Mouse (Mus musculus): ENCODE data around the gene Cdk8. TPM values are rescaled to one million over a fixed set of nuclear protein-coding genes. Genes with fewer than 3 reads are reported as not detected.

The Cdk8 gene
- polyA plus RNA-seq, 1 experiment: 13.7 TPM

DNA sequence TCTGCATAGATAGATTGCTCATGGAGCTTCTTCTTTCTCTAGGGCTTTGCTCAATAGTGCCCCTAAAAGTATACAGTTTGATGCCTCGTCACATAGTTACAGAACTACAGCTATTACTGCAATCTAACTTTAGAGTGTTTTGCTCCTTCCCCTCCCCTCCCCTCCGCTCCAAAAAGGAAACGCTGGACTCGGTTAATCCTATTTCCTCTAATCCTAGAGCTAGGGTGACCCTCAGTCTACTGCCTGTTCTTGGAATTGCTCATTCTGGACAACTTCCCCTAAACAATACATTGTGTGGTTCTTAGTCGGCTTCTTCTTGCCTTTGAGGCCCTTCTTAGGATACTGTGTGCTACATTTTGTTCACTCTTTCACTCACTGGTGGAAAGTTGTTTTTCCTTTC, 16.7 kb downstream of the Cdk8 start:
- Histone ChIP-seq H3K27me3 (replicated peaks) (no peaks in the 10 kb centered on the region), H3K9me3 (no peaks in the 10 kb centered on the region), H3K4me3 (replicated peaks) (no peak overlapping the region), H3K4me1 (peaks cover 80% of the 10 kb centered on the region), H3K36me3 (replicated peaks; ENCODE audit: low read length) (peaks cover 49% of the 10 kb centered on the region)
- no peak for TF ChIP-seq GATA1 (IDR thresholded peaks at IDR 0.05; ENCODE audit: borderline replicate concordance, low read length)
- no peak for TF ChIP-seq FLI1 (IDR thresholded peaks at IDR 0.05; ENCODE audit: low read length)

DNA sequence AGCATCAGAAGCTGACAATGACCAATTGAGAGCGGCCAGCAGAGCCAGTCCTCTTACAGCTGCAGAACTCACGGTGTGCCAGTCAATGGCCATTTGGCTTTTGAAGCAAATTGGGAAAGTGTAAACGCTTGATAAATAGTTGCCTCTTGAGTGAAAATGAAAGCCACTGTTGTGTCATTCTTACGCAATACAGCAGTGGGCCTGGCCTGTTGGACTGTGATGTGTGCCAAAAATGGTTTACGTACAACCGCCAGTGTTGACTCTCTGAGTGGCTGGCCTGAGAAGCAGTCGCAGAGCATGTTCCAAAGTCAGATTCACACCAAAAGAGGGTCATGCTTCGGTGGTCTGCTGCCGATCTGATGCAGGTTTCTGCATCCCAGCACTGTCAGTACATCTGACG, 17.7 kb downstream of the Cdk8 start:
- Histone ChIP-seq H3K36me3 (replicated peaks; ENCODE audit: low read length) (peaks cover 56% of the 10 kb centered on the region), H3K27me3 (replicated peaks) (no peaks in the 10 kb centered on the region), H3K4me1 (peaks cover 76% of the 10 kb centered on the region), H3K4me3 (replicated peaks) (peak overlapping the region; percentile 54), H3K9me3 (no peaks in the 10 kb centered on the region)
- TF ChIP-seq FLI1 (IDR thresholded peaks at IDR 0.05; ENCODE audit: low read length): no peak

DNA sequence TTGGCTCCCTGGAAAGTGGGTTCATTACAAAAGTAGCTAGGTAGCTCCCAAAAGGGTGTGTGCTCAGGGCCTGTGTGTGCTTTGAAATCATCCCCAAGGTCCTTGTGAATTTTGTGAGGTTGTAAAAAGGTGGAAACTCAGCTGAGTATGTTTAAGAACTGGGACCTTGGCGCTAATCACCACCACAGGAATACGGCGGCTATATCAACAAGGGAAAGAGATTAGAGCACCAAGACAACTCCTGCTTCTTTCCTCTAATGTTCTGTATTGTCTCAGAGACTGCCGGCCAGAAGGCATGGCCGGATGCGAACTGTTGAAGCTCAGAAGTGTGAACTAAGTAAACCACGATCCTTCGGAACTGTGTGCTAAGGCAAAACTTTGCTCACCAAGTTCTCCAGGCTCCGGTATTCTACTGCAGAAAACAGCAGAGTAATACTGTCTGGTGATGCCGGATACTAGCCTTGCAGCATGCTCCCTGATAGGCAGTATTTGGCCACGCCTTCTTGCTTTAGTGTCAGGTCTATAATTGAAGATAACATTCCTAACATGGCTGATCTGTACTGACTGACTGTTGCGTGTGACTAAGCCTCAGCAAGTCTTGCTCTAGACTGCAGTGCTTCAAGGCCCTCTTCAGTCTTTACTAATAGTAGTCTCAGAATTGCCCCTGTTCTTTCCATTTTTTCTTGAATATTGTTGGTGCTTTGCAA, 19.5 kb downstream of the Cdk8 start:
- Histone ChIP-seq H3K36me3 (replicated peaks; ENCODE audit: low read length) (peaks cover 65% of the 10 kb centered on the region), H3K27me3 (replicated peaks) (no peaks in the 10 kb centered on the region), H3K4me3 (replicated peaks) (peak overlapping the region; percentile 8), H3K9me3 (no peaks in the 10 kb centered on the region), H3K4me1 (peaks cover 71% of the 10 kb centered on the region)
- TF ChIP-seq FLI1 (IDR thresholded peaks at IDR 0.05; ENCODE audit: low read length) (no peak), GATA1 (IDR thresholded peaks at IDR 0.05; ENCODE audit: borderline replicate concordance, low read length) (no peak)

GRCm38 (mm10) chr5:146251663-146252429, 20.8 kb downstream of the Cdk8 start:
- H3K4me3 ChIP-seq (replicated peaks): no peak overlapping the region
- peaks cover 64% of the 10 kb centered on the region for H3K36me3 ChIP-seq (replicated peaks; ENCODE audit: low read length)
- H3K27me3 ChIP-seq (replicated peaks): no peaks in the 10 kb centered on the region
- no peaks in the 10 kb centered on the region for H3K9me3 ChIP-seq
- TF ChIP-seq GATA1 (IDR thresholded peaks at IDR 0.05; ENCODE audit: borderline replicate concordance, low read length) (no peak), FLI1 (IDR thresholded peaks at IDR 0.05; ENCODE audit: low read length) (no peak)
- H3K4me1 ChIP-seq: peaks cover 58% of the 10 kb centered on the region

DNA sequence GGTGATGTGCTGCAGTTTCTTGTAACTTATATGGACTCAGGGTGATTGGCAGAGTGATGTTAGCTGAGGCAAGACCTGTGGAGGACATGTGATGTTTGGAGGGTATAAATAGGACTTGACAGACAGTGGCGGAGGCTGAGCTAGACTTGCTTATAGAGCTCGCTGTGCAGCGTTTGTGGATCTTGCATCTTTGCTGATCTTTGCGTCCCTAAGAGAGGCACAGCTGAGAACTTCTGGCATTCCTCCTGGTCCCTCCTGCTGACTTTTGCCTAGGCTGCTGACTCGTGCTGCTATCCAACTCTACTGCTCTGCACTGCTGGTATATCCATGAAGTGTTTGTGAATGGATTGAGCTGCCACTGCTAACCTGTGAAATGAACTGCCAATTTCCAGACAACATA, 22.6 kb downstream of the Cdk8 start:
- Histone ChIP-seq H3K36me3 (replicated peaks; ENCODE audit: low read length) (peaks cover 78% of the 10 kb centered on the region), H3K4me1 (peaks cover 44% of the 10 kb centered on the region), H3K9me3 (peaks cover 3% of the 10 kb centered on the region), H3K27me3 (replicated peaks) (no peaks in the 10 kb centered on the region), H3K4me3 (replicated peaks) (no peak overlapping the region)
- TF ChIP-seq GATA1 (IDR thresholded peaks at IDR 0.05; ENCODE audit: borderline replicate concordance, low read length) (no peak), FLI1 (IDR thresholded peaks at IDR 0.05; ENCODE audit: low read length) (no peak)

- Histone ChIP-seq H3K36me3 (replicated peaks; ENCODE audit: low read length) (peaks cover 54% of the 10 kb centered on the region), H3K4me1 (peaks cover 13% of the 10 kb centered on the region), H3K9me3 (peaks cover 11% of the 10 kb centered on the region), H3K27me3 (replicated peaks) (peaks cover 5% of the 10 kb centered on the region), H3K4me3 (replicated peaks) (no peak overlapping the region)
- TF ChIP-seq GATA1 (IDR thresholded peaks at IDR 0.05; ENCODE audit: borderline replicate concordance, low read length): no peak
- TF ChIP-seq FLI1 (IDR thresholded peaks at IDR 0.05; ENCODE audit: low read length): no peak
Observed at GRCm38 (mm10) chr5:146260003-146260402, 29.0 kb downstream of the Cdk8 start.

- peaks cover 1% of the 10 kb centered on the region for H3K27me3 ChIP-seq (replicated peaks)
- H3K9me3 ChIP-seq: no peaks in the 10 kb centered on the region
- peaks cover 38% of the 10 kb centered on the region for H3K36me3 ChIP-seq (replicated peaks; ENCODE audit: low read length)
- H3K4me3 ChIP-seq (replicated peaks): no peak overlapping the region
- TF ChIP-seq GATA1 (IDR thresholded peaks at IDR 0.05; ENCODE audit: borderline replicate concordance, low read length) (no peak), FLI1 (IDR thresholded peaks at IDR 0.05; ENCODE audit: low read length) (no peak)
- peaks cover 36% of the 10 kb centered on the region for H3K4me1 ChIP-seq
Observed at GRCm38 (mm10) chr5:146265934-146266591, 35.0 kb downstream of the Cdk8 start.

- no peaks in the 10 kb centered on the region for H3K9me3 ChIP-seq
- no peak overlapping the region for H3K4me3 ChIP-seq (replicated peaks)
- no peaks in the 10 kb centered on the region for H3K27me3 ChIP-seq (replicated peaks)
- peaks cover 43% of the 10 kb centered on the region for H3K36me3 ChIP-seq (replicated peaks; ENCODE audit: low read length)
- peaks cover 50% of the 10 kb centered on the region for H3K4me1 ChIP-seq
- TF ChIP-seq FLI1 (IDR thresholded peaks at IDR 0.05; ENCODE audit: low read length) (no peak), GATA1 (IDR thresholded peaks at IDR 0.05; ENCODE audit: borderline replicate concordance, low read length) (no peak)
Observed at GRCm38 (mm10) chr5:146267776-146268175, 36.7 kb downstream of the Cdk8 start.

DNA sequence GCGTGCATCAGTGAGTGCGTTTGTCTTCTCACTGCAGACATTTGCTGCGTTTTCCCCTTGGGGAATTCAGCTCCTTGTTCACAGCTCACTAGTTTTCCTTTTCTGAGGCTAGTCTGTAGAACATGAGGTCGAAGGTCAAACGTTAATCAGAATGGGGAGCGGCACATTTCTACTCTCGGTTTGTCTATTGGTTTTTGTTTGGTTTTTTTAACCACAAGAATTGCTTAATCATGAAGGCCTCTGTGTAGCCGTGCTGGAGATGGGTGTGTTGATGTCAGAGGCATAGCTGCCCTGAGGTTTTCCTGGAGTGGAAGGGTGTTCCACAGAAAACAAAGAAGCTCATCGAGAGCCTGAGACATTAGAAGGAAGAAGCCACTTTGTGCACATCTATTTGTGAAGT, 39.6 kb downstream of the Cdk8 start:
- peaks cover 69% of the 10 kb centered on the region for H3K36me3 ChIP-seq (replicated peaks; ENCODE audit: low read length)
- peaks cover 48% of the 10 kb centered on the region for H3K4me1 ChIP-seq
- no peaks in the 10 kb centered on the region for H3K9me3 ChIP-seq
- no peaks in the 10 kb centered on the region for H3K27me3 ChIP-seq (replicated peaks)
- H3K4me3 ChIP-seq (replicated peaks): no peak overlapping the region
- no peak for TF ChIP-seq FLI1 (IDR thresholded peaks at IDR 0.05; ENCODE audit: low read length)
- no peak for TF ChIP-seq GATA1 (IDR thresholded peaks at IDR 0.05; ENCODE audit: borderline replicate concordance, low read length)

- no peak for TF ChIP-seq FLI1 (IDR thresholded peaks at IDR 0.05; ENCODE audit: low read length)
- no peak for TF ChIP-seq GATA1 (IDR thresholded peaks at IDR 0.05; ENCODE audit: borderline replicate concordance, low read length)
- no peaks in the 10 kb centered on the region for H3K27me3 ChIP-seq (replicated peaks)
- H3K4me1 ChIP-seq: peaks cover 46% of the 10 kb centered on the region
- peak overlapping the region; percentile 79 for H3K4me3 ChIP-seq (replicated peaks)
- H3K9me3 ChIP-seq: no peaks in the 10 kb centered on the region
- peaks cover 78% of the 10 kb centered on the region for H3K36me3 ChIP-seq (replicated peaks; ENCODE audit: low read length)
Observed at GRCm38 (mm10) chr5:146271662-146272061, 40.6 kb downstream of the Cdk8 start.

Data from megakaryocyte, embryonic 14.5 days (primary cell).